Mouse (Mus musculus): ENCODE measurements at regions not wholly inside any gene's neighbourhood (a gene's known extent, or its start where the extent isn't known, plus 50 kb on each side); places are given as distances from the start of the nearest gene placed in this dataset.

GRCm38 (mm10) chr14:15603954-15604523 lies 165.3 kb upstream of the Lrrc3b start:
- no peak for ATAC-seq (ENCODE audit: insufficient number of reproducible peaks, low FRiP score, low TSS enrichment, low read depth)
- Histone ChIP-seq H3K9ac (ENCODE audit: low read length) (no peak overlapping the region), H3K9me3 (ENCODE audit: control insufficient read depth, low read length) (no peaks in the 10 kb centered on the region), H3K27ac (replicated peaks; ENCODE audit: low read depth, low read length) (no peak overlapping the region), H3K36me3 (ENCODE audit: control insufficient read depth, insufficient read depth, low read length) (no peaks in the 10 kb centered on the region), H3K27me3 (ENCODE audit: control insufficient read depth, insufficient read depth, low read length) (no peaks in the 10 kb centered on the region), H3K4me1 (ENCODE audit: control insufficient read depth, insufficient read depth, low read length) (no peaks in the 10 kb centered on the region), H3K4me3 (ENCODE audit: low read depth, low read length) (no peak overlapping the region), H3K4me2 (ENCODE audit: low read depth, severe bottlenecking) (no peak overlapping the region)
- DNase-seq (ENCODE audit: low spot score) = no peak
- 91% methylated on average over 3 of the region's 3 CpGs for WGBS

GRCm38 (mm10) chr14:15610166-15610565 lies 171.4 kb upstream of the Lrrc3b start:
- Histone ChIP-seq H3K9ac (ENCODE audit: low read length) (no peak overlapping the region), H3K4me3 (ENCODE audit: low read depth, low read length) (no peak overlapping the region), H3K27ac (replicated peaks; ENCODE audit: low read depth, low read length) (no peak overlapping the region), H3K4me2 (ENCODE audit: low read depth, severe bottlenecking) (no peak overlapping the region), H3K36me3 (ENCODE audit: control insufficient read depth, insufficient read depth, low read length) (no peaks in the 10 kb centered on the region), H3K27me3 (ENCODE audit: control insufficient read depth, insufficient read depth, low read length) (no peaks in the 10 kb centered on the region), H3K4me1 (ENCODE audit: control insufficient read depth, insufficient read depth, low read length) (no peaks in the 10 kb centered on the region), H3K9me3 (ENCODE audit: control insufficient read depth, low read length) (no peaks in the 10 kb centered on the region)
- no peak for ATAC-seq (ENCODE audit: insufficient number of reproducible peaks, low FRiP score, low TSS enrichment, low read depth)
- DNase-seq (ENCODE audit: low spot score) = no peak
- WGBS = 64% methylated on average over 1 of the region's 1 CpGs

- Histone ChIP-seq H3K4me3 (ENCODE audit: low read depth, low read length) (no peak overlapping the region), H3K4me2 (ENCODE audit: low read depth, severe bottlenecking) (no peak overlapping the region), H3K4me1 (ENCODE audit: control insufficient read depth, insufficient read depth, low read length) (no peaks in the 10 kb centered on the region), H3K9ac (ENCODE audit: low read length) (no peak overlapping the region), H3K27me3 (ENCODE audit: control insufficient read depth, insufficient read depth, low read length) (no peaks in the 10 kb centered on the region), H3K9me3 (ENCODE audit: control insufficient read depth, low read length) (no peaks in the 10 kb centered on the region), H3K27ac (replicated peaks; ENCODE audit: low read depth, low read length) (no peak overlapping the region), H3K36me3 (ENCODE audit: control insufficient read depth, insufficient read depth, low read length) (no peaks in the 10 kb centered on the region)
- DNase-seq (ENCODE audit: low spot score) = no peak
- ATAC-seq (ENCODE audit: insufficient number of reproducible peaks, low FRiP score, low TSS enrichment, low read depth) = no peak
- WGBS = 51% methylated on average over 2 of the region's 2 CpGs
Measured at GRCm38 (mm10) chr14:15634581-15634980, 195.8 kb upstream of the Lrrc3b start.

GRCm38 (mm10) chr14:15637681-15638080 lies 198.9 kb upstream of the Lrrc3b start:
- no peak overlapping the region for H3K9ac ChIP-seq (ENCODE audit: low read length)
- H3K4me1 ChIP-seq (ENCODE audit: control insufficient read depth, insufficient read depth, low read length) = no peaks in the 10 kb centered on the region
- H3K27me3 ChIP-seq (ENCODE audit: control insufficient read depth, insufficient read depth, low read length) = no peaks in the 10 kb centered on the region
- no peak overlapping the region for H3K27ac ChIP-seq (replicated peaks; ENCODE audit: low read depth, low read length)
- no peak for ATAC-seq (ENCODE audit: insufficient number of reproducible peaks, low FRiP score, low TSS enrichment, low read depth)
- H3K4me2 ChIP-seq (ENCODE audit: low read depth, severe bottlenecking) = no peak overlapping the region
- 83% methylated on average over 2 of the region's 2 CpGs for WGBS
- H3K9me3 ChIP-seq (ENCODE audit: control insufficient read depth, low read length) = no peaks in the 10 kb centered on the region
- H3K4me3 ChIP-seq (ENCODE audit: low read depth, low read length) = no peak overlapping the region
- DNase-seq (ENCODE audit: low spot score) = no peak
- no peaks in the 10 kb centered on the region for H3K36me3 ChIP-seq (ENCODE audit: control insufficient read depth, insufficient read depth, low read length)

GRCm38 (mm10) chr14:15638869-15639268 lies 200.1 kb upstream of the Lrrc3b start:
- WGBS = 88% methylated on average over 1 of the region's 1 CpGs
- DNase-seq (ENCODE audit: low spot score) (no peak), ATAC-seq (ENCODE audit: insufficient number of reproducible peaks, low FRiP score, low TSS enrichment, low read depth) (no peak)
- H3K27me3 ChIP-seq (ENCODE audit: control insufficient read depth, insufficient read depth, low read length) = no peaks in the 10 kb centered on the region
- no peaks in the 10 kb centered on the region for H3K4me1 ChIP-seq (ENCODE audit: control insufficient read depth, insufficient read depth, low read length)
- H3K9ac ChIP-seq (ENCODE audit: low read length) = no peak overlapping the region
- no peak overlapping the region for H3K27ac ChIP-seq (replicated peaks; ENCODE audit: low read depth, low read length)
- no peaks in the 10 kb centered on the region for H3K9me3 ChIP-seq (ENCODE audit: control insufficient read depth, low read length)
- no peaks in the 10 kb centered on the region for H3K36me3 ChIP-seq (ENCODE audit: control insufficient read depth, insufficient read depth, low read length)
- no peak overlapping the region for H3K4me3 ChIP-seq (ENCODE audit: low read depth, low read length)
- no peak overlapping the region for H3K4me2 ChIP-seq (ENCODE audit: low read depth, severe bottlenecking)

DNA sequence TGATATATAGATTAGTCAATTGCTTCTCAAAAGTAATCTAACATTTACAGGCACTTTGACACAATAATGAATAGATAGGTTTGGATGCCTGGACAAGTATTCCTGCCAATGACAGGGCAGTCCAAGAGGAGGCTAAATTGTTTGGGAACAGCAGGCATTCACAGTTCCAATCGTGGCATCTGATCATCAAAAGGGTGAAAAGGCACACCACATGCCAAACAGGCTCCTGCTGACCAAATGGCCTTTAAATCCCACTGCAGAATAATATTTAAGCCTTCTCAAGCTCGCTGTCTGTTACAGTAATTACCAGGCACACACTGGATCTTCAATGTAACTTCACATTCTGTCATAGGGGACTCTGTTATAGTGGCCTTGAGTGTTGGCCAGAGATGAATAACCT lies 222.1 kb upstream of the Lrrc3b start:
- no peak overlapping the region for H3K9ac ChIP-seq (ENCODE audit: low read length)
- ATAC-seq (ENCODE audit: insufficient number of reproducible peaks, low FRiP score, low TSS enrichment, low read depth) = no peak
- H3K4me1 ChIP-seq (ENCODE audit: control insufficient read depth, insufficient read depth, low read length) = no peaks in the 10 kb centered on the region
- H3K27me3 ChIP-seq (ENCODE audit: control insufficient read depth, insufficient read depth, low read length) = no peaks in the 10 kb centered on the region
- no peak overlapping the region for H3K27ac ChIP-seq (replicated peaks; ENCODE audit: low read depth, low read length)
- no peak for DNase-seq (ENCODE audit: low spot score)
- no peaks in the 10 kb centered on the region for H3K36me3 ChIP-seq (ENCODE audit: control insufficient read depth, insufficient read depth, low read length)
- no peaks in the 10 kb centered on the region for H3K9me3 ChIP-seq (ENCODE audit: control insufficient read depth, low read length)
- H3K4me3 ChIP-seq (ENCODE audit: low read depth, low read length) = no peak overlapping the region
- WGBS = 49% methylated on average over 2 of the region's 2 CpGs
- H3K4me2 ChIP-seq (ENCODE audit: low read depth, severe bottlenecking) = no peak overlapping the region

GRCm38 (mm10) chr14:15672292-15672691 lies 233.5 kb upstream of the Lrrc3b start:
- no peak overlapping the region for H3K4me2 ChIP-seq (ENCODE audit: low read depth, severe bottlenecking)
- H3K27me3 ChIP-seq (ENCODE audit: control insufficient read depth, insufficient read depth, low read length) = no peaks in the 10 kb centered on the region
- DNase-seq (ENCODE audit: low spot score) (no peak), ATAC-seq (ENCODE audit: insufficient number of reproducible peaks, low FRiP score, low TSS enrichment, low read depth) (no peak)
- H3K4me3 ChIP-seq (ENCODE audit: low read depth, low read length) = no peak overlapping the region
- H3K27ac ChIP-seq (replicated peaks; ENCODE audit: low read depth, low read length) = no peak overlapping the region
- H3K9me3 ChIP-seq (ENCODE audit: control insufficient read depth, low read length) = no peaks in the 10 kb centered on the region
- H3K36me3 ChIP-seq (ENCODE audit: control insufficient read depth, insufficient read depth, low read length) = no peaks in the 10 kb centered on the region
- H3K9ac ChIP-seq (ENCODE audit: low read length) = no peak overlapping the region
- no peaks in the 10 kb centered on the region for H3K4me1 ChIP-seq (ENCODE audit: control insufficient read depth, insufficient read depth, low read length)

DNA sequence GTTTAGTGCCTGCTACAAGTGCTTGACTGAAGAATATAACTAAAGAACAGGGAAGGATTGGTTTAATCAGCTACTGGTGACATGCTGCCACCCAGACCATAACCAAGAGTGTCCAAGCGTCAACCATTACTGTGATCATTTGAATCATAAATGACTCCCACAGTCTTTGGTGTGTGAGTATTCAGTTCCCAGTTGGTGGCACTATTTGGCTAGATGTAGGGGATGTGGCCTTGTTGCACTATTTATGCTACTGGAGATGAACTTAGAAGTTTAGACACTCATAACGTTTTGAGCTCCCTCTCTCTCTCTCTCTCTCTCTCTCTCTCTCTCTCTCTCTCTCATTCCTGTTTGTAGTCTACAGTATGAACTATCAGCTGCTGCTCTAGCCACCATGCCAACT lies 238.4 kb upstream of the Lrrc3b start:
- Histone ChIP-seq H3K9ac (ENCODE audit: low read length) (no peak overlapping the region), H3K27ac (replicated peaks; ENCODE audit: low read depth, low read length) (no peak overlapping the region), H3K36me3 (ENCODE audit: control insufficient read depth, insufficient read depth, low read length) (no peaks in the 10 kb centered on the region), H3K4me3 (ENCODE audit: low read depth, low read length) (no peak overlapping the region), H3K4me1 (ENCODE audit: control insufficient read depth, insufficient read depth, low read length) (no peaks in the 10 kb centered on the region), H3K27me3 (ENCODE audit: control insufficient read depth, insufficient read depth, low read length) (no peaks in the 10 kb centered on the region), H3K4me2 (ENCODE audit: low read depth, severe bottlenecking) (no peak overlapping the region), H3K9me3 (ENCODE audit: control insufficient read depth, low read length) (no peaks in the 10 kb centered on the region)
- DNase-seq (ENCODE audit: low spot score) (no peak), ATAC-seq (ENCODE audit: insufficient number of reproducible peaks, low FRiP score, low TSS enrichment, low read depth) (no peak)
- WGBS = 84% methylated on average over 2 of the region's 2 CpGs

- no peak overlapping the region for H3K9ac ChIP-seq (ENCODE audit: low read length)
- H3K27me3 ChIP-seq (ENCODE audit: control insufficient read depth, insufficient read depth, low read length) = no peaks in the 10 kb centered on the region
- no peak overlapping the region for H3K4me2 ChIP-seq (ENCODE audit: low read depth, severe bottlenecking)
- no peak overlapping the region for H3K27ac ChIP-seq (replicated peaks; ENCODE audit: low read depth, low read length)
- no peak overlapping the region for H3K4me3 ChIP-seq (ENCODE audit: low read depth, low read length)
- H3K4me1 ChIP-seq (ENCODE audit: control insufficient read depth, insufficient read depth, low read length) = no peaks in the 10 kb centered on the region
- no peaks in the 10 kb centered on the region for H3K9me3 ChIP-seq (ENCODE audit: control insufficient read depth, low read length)
- ATAC-seq (ENCODE audit: insufficient number of reproducible peaks, low FRiP score, low TSS enrichment, low read depth) (no peak), DNase-seq (ENCODE audit: low spot score) (no peak)
- H3K36me3 ChIP-seq (ENCODE audit: control insufficient read depth, insufficient read depth, low read length) = no peaks in the 10 kb centered on the region
- WGBS = 81% methylated on average over 2 of the region's 2 CpGs
Measured at GRCm38 (mm10) chr14:15679456-15679855, 240.7 kb upstream of the Lrrc3b start.
